Mouse (Mus musculus) heart, embryonic 15.5 days (tissue): ENCODE measurements around the gene Stkld1. TPM values are rescaled to one million over a fixed set of nuclear protein-coding genes. Genes with fewer than 3 reads are reported as not detected.
A peak's percentile ranks its signal among the peaks of the same experiment; 100 is the strongest.

Experiments used
- ATAC-seq: fragments of 200-750 bp; cut with Nextera tagmentation; replicated peaks from 2 replicates; pipeline ENCODE4 v1.8.0; 2017; ENCODE audit warnings: low read depth, moderate TSS enrichment; ENCODE audit not compliant: insufficient number of reproducible peaks, insufficient read depth, low FRiP score
- H3K27ac ChIP-seq: fragments of 300-500 bp; sonication (generic); 2 replicates; pipeline ENCODE4 v1.5.1; 2015; ENCODE audit warnings: mild to moderate bottlenecking, inconsistent platforms
- H3K27me3 ChIP-seq: fragments of 300-500 bp; sonication (generic); 2 replicates; pipeline ENCODE4 v1.6.1; 2015; ENCODE audit warnings: inconsistent platforms
- H3K36me3 ChIP-seq: fragments of 300-500 bp; sonication (generic); 2 replicates; pipeline ENCODE4 v1.6.1; 2015; ENCODE audit warnings: mild to moderate bottlenecking, inconsistent platforms
- H3K4me1 ChIP-seq: fragments of 300-500 bp; sonication (generic); replicated peaks from 2 replicates; pipeline ENCODE4 v1.6.1; 2015; ENCODE audit warnings: inconsistent platforms
- H3K4me2 ChIP-seq: fragments of 300-500 bp; sonication (generic); 2 replicates; pipeline ENCODE4 v1.6.1; 2015; ENCODE audit warnings: inconsistent platforms, mild to moderate bottlenecking, moderate library complexity
- H3K4me3 ChIP-seq: fragments of 300-500 bp; sonication (generic); 2 replicates; pipeline ENCODE4 v1.5.1; 2015; ENCODE audit warnings: mild to moderate bottlenecking, inconsistent platforms
- H3K9ac ChIP-seq: fragments of 300-500 bp; sonication (generic); 2 replicates; pipeline ENCODE4 v1.6.1; 2015; ENCODE audit warnings: mild to moderate bottlenecking, inconsistent platforms
- H3K9me3 ChIP-seq: fragments of 300-500 bp; sonication (generic); replicated peaks from 2 replicates; pipeline ENCODE4 v1.6.1; 2016; ENCODE audit warnings: inconsistent platforms
- WGBS: fragments of 180-500 bp; shearing (Covaris S2); methylation state at CpG from one replicate; pipeline ENCODE4 v1.1.7; 2015; ENCODE audit warnings: mixed read lengths; 5-methylcytosine and 5-hydroxymethylcytosine counted together
- polyA plus RNA-seq: library from polyadenylated mRNA; unstranded; fragments of >200 nt; fragmentation: Nextera tagmentation; extraction: Ambion mirVana; gene quantifications from 2 replicates; pipeline ENCODE4 v1.2.1, GENCODE M21; 2015

The Stkld1 gene
- polyA plus RNA-seq, 1 experiment from 2014 or later, result 0.11 TPM

DNA sequence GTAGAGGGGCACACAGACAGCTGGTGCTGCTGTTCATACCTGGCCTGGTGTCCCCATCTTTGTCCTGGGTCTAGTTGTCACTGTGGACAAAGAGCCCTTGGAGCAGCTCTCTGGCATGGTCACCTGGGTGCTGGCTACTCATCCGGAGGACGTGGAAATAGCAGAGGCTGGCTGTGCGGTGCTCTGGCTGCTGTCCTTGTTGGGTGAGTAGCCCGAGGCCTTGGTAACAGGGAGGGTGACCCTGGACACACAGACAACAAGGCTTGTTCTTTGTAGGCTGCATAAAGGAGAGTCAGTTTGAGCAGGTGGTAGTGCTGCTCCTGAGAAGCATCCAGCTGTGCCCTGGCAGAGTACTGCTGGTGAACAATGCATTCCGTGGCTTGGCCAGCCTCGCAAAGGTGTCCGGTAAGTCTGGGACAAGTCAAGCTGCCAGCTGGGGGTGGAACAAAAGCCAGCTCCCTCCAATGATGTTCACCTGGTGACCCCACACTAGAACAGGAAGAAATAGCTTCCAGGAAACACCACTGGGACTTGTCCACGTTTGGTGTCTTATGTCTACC is 17.6 kb downstream of the Stkld1 start:
- Histone ChIP-seq H3K4me1 (no peaks in the 10 kb centered on the region), H3K9me3 (no peaks in the 10 kb centered on the region), H3K4me2 (no peak overlapping the region), H3K9ac (no peak overlapping the region), H3K4me3 (no peak overlapping the region), H3K36me3 (peaks cover 51% of the 10 kb centered on the region), H3K27ac (no peak overlapping the region), H3K27me3 (no peaks in the 10 kb centered on the region)
- ATAC-seq, result no peak
- WGBS, result 88% methylated on average over 8 of the region's 8 CpGs

DNA sequence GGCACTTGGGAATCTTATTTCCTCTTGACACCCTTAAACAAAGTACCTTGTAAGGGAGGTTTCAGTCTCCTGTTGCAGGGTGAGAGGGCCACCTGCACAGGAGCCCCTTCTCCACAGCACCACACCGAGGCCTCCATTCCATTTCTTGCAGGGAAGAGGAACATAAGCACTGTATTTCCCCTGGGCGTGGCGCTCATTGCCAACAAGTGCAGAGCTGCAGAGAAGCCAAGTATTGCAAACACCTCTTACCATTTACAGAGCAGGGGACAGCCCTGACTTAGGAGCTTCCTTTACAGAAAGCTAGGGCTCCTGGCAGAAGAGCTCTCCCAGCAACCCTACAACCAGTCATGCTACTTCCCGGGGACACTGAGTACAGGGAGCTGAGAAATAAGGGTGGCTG is 18.3 kb downstream of the Stkld1 start:
- Histone ChIP-seq H3K4me1 (no peaks in the 10 kb centered on the region), H3K27ac (no peak overlapping the region), H3K9me3 (no peaks in the 10 kb centered on the region), H3K36me3 (peaks cover 58% of the 10 kb centered on the region), H3K4me2 (no peak overlapping the region), H3K27me3 (no peaks in the 10 kb centered on the region), H3K4me3 (no peak overlapping the region), H3K9ac (no peak overlapping the region)
- WGBS, result 92% methylated on average over 4 of the region's 4 CpGs
- ATAC-seq, result no peak

DNA sequence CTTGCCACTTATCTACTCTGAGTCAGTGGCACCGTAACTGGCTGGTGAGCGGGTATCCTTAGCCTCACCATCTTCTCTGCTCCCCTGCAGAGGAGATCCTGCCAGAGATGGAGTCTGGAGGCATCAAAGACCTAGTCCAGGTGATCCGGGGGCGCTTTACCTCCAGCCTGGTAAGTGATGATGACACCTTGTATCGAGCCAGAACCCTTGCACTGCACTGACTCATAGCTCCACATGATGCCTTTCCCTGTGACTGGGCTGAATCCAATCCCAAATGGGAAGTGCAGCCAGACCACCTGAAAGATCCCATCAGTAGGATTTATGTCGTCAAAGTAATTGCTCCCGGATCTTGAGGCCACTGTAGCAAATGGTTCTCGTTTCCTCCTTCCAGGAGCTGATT is 19.0 kb downstream of the Stkld1 start:
- Histone ChIP-seq H3K4me1 (no peaks in the 10 kb centered on the region), H3K9ac (no peak overlapping the region), H3K4me2 (no peak overlapping the region), H3K27ac (no peak overlapping the region), H3K36me3 (peaks cover 65% of the 10 kb centered on the region), H3K9me3 (no peaks in the 10 kb centered on the region), H3K4me3 (no peak overlapping the region), H3K27me3 (no peaks in the 10 kb centered on the region)
- WGBS, result 82% methylated on average over 8 of the region's 8 CpGs
- no peak for ATAC-seq

DNA sequence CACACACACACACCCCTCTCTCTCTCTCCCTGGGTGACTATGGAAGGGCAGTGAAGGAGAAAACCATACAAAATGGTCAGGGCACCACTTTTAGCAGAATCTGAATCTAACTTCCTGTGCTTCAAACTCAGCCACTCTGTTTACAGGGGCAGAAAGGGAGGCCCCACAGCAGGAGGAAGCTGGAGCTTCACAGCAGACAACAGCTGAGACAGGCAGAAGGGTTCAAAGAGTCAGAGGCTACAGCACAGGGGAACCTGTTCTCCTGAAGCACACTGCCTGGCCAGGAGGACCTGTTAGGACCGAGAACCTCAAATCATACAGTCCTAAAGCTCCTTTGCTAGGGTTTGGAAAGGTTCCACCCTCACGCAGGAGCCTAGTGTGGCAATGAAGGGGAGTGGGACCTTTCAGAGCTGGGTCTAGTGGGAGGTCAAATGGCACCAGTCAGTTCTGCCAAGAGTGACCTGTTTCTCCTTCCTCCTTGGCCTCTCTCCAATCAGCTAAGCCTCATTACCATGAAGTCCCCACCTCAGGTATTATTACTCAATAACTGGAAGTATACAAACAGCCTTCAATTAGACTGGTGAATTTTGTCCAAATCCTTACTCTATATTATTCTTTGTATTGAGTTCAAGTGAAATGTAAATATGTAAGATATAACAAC is 21.0 kb downstream of the Stkld1 start:
- Histone ChIP-seq H3K9me3 (no peaks in the 10 kb centered on the region), H3K4me1 (no peaks in the 10 kb centered on the region), H3K36me3 (peaks cover 79% of the 10 kb centered on the region), H3K4me3 (no peak overlapping the region), H3K27ac (no peak overlapping the region), H3K27me3 (no peaks in the 10 kb centered on the region), H3K9ac (no peak overlapping the region), H3K4me2 (no peak overlapping the region)
- no peak for ATAC-seq
- 90% methylated on average over 2 of the region's 2 CpGs for WGBS

DNA sequence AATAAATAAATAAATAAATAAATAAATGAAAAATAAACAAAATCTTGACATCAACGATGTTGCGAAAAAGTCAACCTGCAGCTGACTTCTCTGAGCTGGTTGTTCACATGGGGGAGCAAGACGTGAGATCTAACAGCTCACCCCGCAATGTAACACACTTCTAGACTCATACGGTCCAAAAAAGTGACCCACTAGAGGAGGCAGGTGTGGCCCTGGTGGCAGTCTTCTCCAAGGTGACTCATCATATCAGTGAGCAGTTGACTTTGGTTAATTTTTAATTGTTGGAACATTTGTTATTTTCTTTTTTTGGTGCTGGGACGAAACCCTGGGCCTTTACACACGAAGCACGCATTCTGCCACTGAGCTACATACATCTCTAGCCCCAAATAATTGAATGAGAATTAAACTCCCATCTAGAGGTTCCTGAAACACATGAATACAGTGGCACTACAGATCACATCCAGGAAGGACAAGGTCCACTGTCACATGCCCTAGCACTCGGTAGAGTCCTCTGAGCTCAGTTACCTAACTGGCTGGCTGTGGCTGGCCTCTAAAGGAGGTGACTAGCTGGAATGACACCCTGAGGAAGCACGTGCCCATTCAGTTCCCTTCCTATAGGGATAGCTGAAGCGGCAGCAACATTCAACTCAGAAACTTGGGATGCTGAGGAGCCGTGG is 23.1 kb downstream of the Stkld1 start:
- ATAC-seq, result no peak
- H3K27ac ChIP-seq, result no peak overlapping the region
- H3K36me3 ChIP-seq, result peaks cover 81% of the 10 kb centered on the region
- H3K4me2 ChIP-seq, result no peak overlapping the region
- 93% methylated on average over 12 of the region's 12 CpGs for WGBS
- H3K27me3 ChIP-seq, result no peaks in the 10 kb centered on the region
- H3K4me1 ChIP-seq, result peaks cover 6% of the 10 kb centered on the region
- no peak overlapping the region for H3K9ac ChIP-seq
- H3K4me3 ChIP-seq, result no peak overlapping the region
- no peaks in the 10 kb centered on the region for H3K9me3 ChIP-seq

DNA sequence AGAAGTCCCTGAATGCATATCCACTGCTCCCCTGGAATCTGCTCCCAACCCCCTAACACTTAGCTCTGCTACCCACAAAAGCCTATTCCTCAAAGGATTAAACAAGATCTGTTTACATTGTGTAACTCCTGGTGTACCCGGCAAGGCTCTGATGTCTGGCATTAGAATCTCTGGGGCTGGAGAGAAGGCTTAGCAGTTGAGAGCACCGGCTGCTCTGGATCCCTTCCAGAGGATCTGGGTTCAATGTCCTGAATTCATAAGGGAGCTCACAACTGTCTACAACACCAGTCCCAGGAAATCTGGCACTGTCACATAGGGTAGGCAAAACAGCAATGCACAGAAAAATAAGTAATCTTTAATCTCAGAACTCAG is 23.6 kb downstream of the Stkld1 start:
- H3K27ac ChIP-seq, result no peak overlapping the region
- no peaks in the 10 kb centered on the region for H3K9me3 ChIP-seq
- H3K36me3 ChIP-seq, result peaks cover 79% of the 10 kb centered on the region
- no peak overlapping the region for H3K4me3 ChIP-seq
- no peak overlapping the region for H3K4me2 ChIP-seq
- WGBS, result 93% methylated on average over 2 of the region's 2 CpGs
- no peaks in the 10 kb centered on the region for H3K27me3 ChIP-seq
- no peak for ATAC-seq
- H3K9ac ChIP-seq, result no peak overlapping the region
- peaks cover 9% of the 10 kb centered on the region for H3K4me1 ChIP-seq

DNA sequence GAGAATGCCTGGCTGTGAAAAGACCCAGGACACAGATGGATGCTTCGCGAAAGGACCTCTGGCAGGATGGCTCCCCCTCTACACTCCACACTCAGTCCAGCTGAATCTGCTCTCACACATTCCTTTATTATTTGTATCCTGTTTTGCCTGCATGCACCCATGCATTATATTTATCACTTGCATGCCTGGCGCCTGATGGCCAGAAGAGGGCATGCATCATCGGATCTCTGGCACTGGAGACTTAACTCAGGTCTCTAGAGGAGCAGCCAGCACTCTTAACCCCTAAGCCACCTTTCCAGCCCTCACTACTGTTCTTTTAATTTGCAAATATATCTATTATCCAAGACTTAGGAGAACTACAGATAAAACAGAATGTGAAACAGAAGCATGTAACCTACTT is 26.9 kb downstream of the Stkld1 start:
- H3K4me2 ChIP-seq, result no peak overlapping the region
- H3K9ac ChIP-seq, result no peak overlapping the region
- H3K27me3 ChIP-seq, result no peaks in the 10 kb centered on the region
- H3K4me3 ChIP-seq, result no peak overlapping the region
- ATAC-seq, result no peak
- peaks cover 24% of the 10 kb centered on the region for H3K4me1 ChIP-seq
- WGBS, result 69% methylated on average over 4 of the region's 4 CpGs
- H3K27ac ChIP-seq, result no peak overlapping the region
- no peaks in the 10 kb centered on the region for H3K9me3 ChIP-seq
- H3K36me3 ChIP-seq, result peaks cover 49% of the 10 kb centered on the region

DNA sequence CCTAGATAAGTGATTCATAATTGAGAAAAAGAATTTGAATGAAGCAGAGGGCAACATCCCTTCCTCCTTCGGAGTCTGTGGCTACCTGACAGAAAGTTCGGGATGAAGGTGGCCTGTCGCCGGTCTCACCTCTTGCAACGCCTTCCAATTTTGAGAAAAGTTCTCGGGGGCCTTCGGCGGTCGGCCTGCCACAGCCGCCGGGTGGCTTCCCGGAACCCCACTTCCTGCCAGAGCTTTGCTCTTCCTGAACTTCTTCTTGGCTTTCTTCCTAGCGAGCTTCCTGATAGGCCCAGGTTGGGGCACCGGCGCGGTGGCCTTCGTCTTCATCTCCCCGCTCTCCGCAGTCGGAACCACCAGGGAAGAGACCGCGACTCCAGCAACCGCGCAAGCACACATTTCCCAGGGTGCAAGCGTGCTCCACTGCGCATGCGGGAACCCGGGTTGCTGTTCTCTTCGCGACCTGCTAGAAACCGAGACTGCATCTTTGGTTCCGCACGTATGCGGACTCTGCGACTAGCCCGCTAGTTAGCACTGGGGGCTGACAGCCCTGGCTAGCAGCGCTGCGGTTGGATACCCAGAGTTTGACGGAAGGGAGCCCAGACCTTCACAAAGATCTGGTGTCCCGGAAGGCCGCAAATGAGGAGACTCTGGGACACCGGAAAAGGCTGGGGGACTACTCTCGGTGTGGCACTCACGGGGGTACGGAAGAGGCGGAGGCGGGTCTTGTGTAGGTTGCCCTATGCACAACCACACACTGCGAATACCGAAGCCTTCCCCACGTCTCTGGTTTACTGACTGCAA is 30.3 kb downstream of the Stkld1 start, which contains the start of gene Rexo4:
Gene Rexo4 (minus strand): TSS at position 464 of the 801 bp plus-strand sequence.
- peak within 1 kb of the TSS; percentile 84 for H3K9ac ChIP-seq
- no peaks in the 10 kb centered on the region for H3K27me3 ChIP-seq
- peak within 1 kb of the TSS; percentile 99 for H3K27ac ChIP-seq
- WGBS, result under 1% methylated on average over 50 of the region's 50 CpGs
- peaks cover 17% of the 10 kb centered on the region; the same call in 1 of the 2 replicates for H3K36me3 ChIP-seq
- no peaks in the 10 kb centered on the region for H3K9me3 ChIP-seq
- H3K4me3 ChIP-seq, result peak within 1 kb of the TSS; percentile 82
- peaks cover 24% of the 10 kb centered on the region for H3K4me1 ChIP-seq
- ATAC-seq, result peak; percentile 93
- H3K4me2 ChIP-seq, result peak within 1 kb of the TSS; percentile 73

DNA sequence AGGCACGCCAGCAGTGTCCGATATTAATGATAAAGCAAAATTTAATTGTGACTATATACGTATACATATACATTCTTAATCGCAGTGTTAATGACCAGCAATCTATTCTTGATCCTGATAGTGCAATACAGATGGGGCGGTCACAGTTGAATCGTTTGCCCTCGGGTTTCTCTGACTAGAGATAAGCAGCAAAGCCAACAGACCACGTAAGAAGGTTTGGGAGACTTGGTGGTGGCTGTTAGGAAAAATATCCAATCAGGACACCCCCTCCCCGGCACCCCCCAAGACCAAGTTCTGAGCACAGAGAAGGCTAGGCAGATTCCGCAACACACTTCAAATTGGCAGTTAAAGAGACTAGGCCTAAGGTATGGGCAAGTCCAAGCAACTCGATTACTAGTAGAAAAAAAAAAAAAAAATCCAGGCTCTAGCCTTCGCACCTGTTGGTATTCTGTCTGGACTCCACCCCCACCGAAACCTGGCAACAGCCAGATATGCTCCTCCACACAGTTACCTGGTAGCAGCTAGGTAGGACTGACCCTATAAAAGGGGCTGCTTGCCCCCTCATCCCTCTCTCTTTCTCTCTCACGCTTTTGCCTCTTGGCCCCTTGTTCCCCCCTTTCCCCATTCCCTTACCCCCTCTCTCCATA is 31.0 kb downstream of the Stkld1 start:
- no peaks in the 10 kb centered on the region for H3K9me3 ChIP-seq
- peak overlapping the region; percentile 99 for H3K27ac ChIP-seq
- peak overlapping the region; percentile 73 for H3K4me2 ChIP-seq
- H3K27me3 ChIP-seq, result no peaks in the 10 kb centered on the region
- peak overlapping the region; percentile 84 for H3K9ac ChIP-seq
- peaks cover 14% of the 10 kb centered on the region; the same call in 1 of the 2 replicates for H3K36me3 ChIP-seq
- 17% methylated on average over 14 of the region's 14 CpGs for WGBS
- peaks cover 24% of the 10 kb centered on the region for H3K4me1 ChIP-seq
- ATAC-seq, result no peak
- peak overlapping the region; percentile 82 for H3K4me3 ChIP-seq

DNA sequence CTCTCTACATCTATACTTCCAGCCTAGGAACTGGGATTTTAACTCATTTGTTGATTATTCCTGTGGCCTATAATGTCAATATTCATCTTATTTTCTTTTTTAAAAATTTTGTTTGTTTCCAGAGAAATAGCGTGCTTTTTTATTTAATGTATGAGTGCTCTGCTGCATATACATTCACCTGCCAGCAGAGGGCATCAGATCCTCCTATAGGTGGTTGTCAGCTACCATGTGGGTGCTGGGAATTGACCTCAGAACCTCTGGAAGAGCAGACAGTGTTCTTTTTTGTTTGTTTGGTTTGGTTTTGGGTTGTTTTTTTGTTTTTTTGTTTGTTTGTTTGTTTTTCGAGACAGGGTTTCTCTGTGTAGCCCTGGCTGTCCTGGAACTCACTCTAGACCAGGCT is 33.4 kb downstream of the Stkld1 start:
- Histone ChIP-seq H3K27me3 (no peaks in the 10 kb centered on the region), H3K9ac (no peak overlapping the region), H3K9me3 (no peaks in the 10 kb centered on the region), H3K4me1 (peaks cover 15% of the 10 kb centered on the region), H3K36me3 (no peaks in the 10 kb centered on the region), H3K4me3 (no peak overlapping the region), H3K27ac (no peak overlapping the region), H3K4me2 (no peak overlapping the region)
- 73% methylated on average over 2 of the region's 2 CpGs for WGBS
- ATAC-seq, result no peak

DNA sequence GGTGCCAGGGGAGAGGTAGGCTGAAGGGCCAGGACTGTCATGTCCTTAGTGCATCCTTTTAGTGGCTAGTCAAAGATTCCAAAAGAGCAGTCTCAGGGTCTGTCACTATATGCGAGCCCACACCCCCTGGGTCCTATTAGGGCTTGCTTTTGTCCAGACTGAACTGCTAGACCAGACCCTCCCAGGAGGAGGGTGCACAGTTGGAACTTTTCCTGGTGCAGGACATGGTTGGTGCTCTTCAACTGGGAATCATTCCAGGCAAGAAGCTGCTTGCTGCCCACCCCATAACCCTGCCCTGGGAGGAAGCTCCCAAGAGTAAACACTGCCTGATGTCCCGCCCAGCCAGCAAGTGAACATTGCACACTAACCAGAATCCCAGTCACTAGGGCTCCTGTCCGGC is 39.3 kb downstream of the Stkld1 start, which contains the start of gene Adamts13:
Gene Adamts13 (plus strand): TSS at position 301 of the 400 bp plus-strand sequence.
- H3K27ac ChIP-seq, result no peak within 1 kb of the TSS
- H3K9ac ChIP-seq, result no peak within 1 kb of the TSS
- H3K36me3 ChIP-seq, result no peaks in the 10 kb centered on the region
- no peak within 1 kb of the TSS for H3K4me2 ChIP-seq
- ATAC-seq, result no peak
- WGBS, result 70% methylated on average over 3 of the region's 3 CpGs
- H3K4me1 ChIP-seq, result no peaks in the 10 kb centered on the region
- no peaks in the 10 kb centered on the region for H3K9me3 ChIP-seq
- H3K27me3 ChIP-seq, result peaks cover 9% of the 10 kb centered on the region; the same call in 1 of the 2 replicates
- no peak within 1 kb of the TSS for H3K4me3 ChIP-seq
